9 mouse cellular contexts compared by ENCODE assay signal in the genomic region with DNA sequence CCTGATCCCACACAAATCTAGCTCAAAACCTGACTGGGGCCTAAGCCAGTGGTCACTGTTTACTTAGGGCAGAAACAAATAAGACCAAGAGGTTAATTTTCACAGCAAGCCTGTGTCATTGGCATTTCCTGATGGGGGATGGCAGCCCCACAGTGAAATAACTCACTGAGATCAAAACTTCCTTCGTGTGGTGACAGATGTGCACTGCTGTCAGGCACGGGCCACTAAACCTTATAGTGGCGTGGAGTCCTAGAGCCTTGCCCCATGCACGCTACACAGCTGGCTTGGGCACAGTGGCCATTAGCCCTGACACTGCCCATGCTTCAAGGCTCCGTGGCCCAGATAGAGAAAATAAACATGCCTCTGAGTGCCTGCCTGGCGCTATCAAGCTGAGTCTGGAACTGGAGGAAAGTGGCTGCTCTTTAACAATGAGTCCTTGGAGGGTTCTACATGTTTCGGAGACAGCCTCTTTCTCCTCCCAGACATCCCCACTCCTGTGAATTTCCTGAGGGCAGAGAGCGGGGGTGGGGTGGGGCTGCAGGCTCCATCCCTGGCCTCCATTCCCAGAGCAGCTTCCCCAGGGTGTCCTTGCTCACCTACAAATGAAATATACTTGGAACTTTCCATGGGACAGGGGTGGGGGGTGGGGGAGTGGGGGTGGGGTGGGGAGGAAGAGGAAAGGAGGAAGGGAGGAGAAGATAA. TPM values are rescaled to one million over a fixed set of nuclear protein-coding genes. Genes with fewer than 3 reads are reported as not detected.
DNase-seq lines count a peak whose midpoint lies in the region; ATAC-seq lines count a peak whose summit lies in the region.
"Had no signal": no experiment of that assay in that cellular context is flagged by ENCODE, and none has a peak within 500 bp of the region (broad histone marks: within the 10 kb centered on the region; RNA-seq: fewer than 3 reads in every experiment).

No protein-coding gene starts in this region.

- H3K9me3 ChIP-seq in heart, embryonic 15.5 days (replicated peaks), result no peaks in the 10 kb centered on the region
- H3K9me3 ChIP-seq: intestine, embryonic 15.5 days had no signal

- ATAC-seq in heart, embryonic 15.5 days (replicated peaks; ENCODE audit: insufficient number of reproducible peaks, insufficient read depth, low FRiP score, low read depth), result peak; percentile 18; the same call in 1 of the 2 replicates
- ATAC-seq: intestine, embryonic 15.5 days had no signal

- H3K9ac ChIP-seq in heart, embryonic 15.5 days, result no peak overlapping the region
- H3K9ac ChIP-seq: intestine, embryonic 15.5 days had no signal

- no peaks in the 10 kb centered on the region for H3K36me3 ChIP-seq in heart, embryonic 15.5 days
- H3K36me3 ChIP-seq: intestine, embryonic 15.5 days had no signal

- 35% methylated on average over 8 of the region's 8 CpGs for WGBS in heart, embryonic 15.5 days

- H3K27ac ChIP-seq in heart, embryonic 15.5 days, result peak overlapping the region; percentile 29
- H3K27ac ChIP-seq: intestine, embryonic 15.5 days had no signal

- H3K4me3 ChIP-seq in heart, embryonic 15.5 days, result no peak overlapping the region
- H3K4me3 ChIP-seq: intestine, embryonic 15.5 days had no signal

- no peak for DNase-seq in heart, adult 18-20 months
- DNase-seq in ovary, adult 18-20 months (ENCODE audit: low spot score), result peak; percentile 72
- DNase-seq in ovary, postnatal 10 days (ENCODE audit: low spot score), result no peak
- DNase-seq in kidney, postnatal 10 days, result peak; percentile 18
- DNase-seq in yolk sac, embryonic 10.5 days (ENCODE audit: low spot score), result peak; percentile 11
- no peak for DNase-seq in left cerebral cortex, adult 18-20 months (ENCODE audit: low spot score in 2 of 2)
- DNase-seq: thymus, adult 18-20 months had no signal

- peaks cover 25% of the 10 kb centered on the region for H3K4me1 ChIP-seq in heart, embryonic 15.5 days (replicated peaks)

- no peak overlapping the region for H3K4me2 ChIP-seq in heart, embryonic 15.5 days
- H3K4me2 ChIP-seq: intestine, embryonic 15.5 days had no signal

- H3K27me3 ChIP-seq in heart, embryonic 15.5 days, result no peaks in the 10 kb centered on the region
- H3K27me3 ChIP-seq: intestine, embryonic 15.5 days had no signal

RNA-seq across cellular contexts. Expression of gene Lrpap1, which starts 52.9 kb away (rescaled TPM):
- 92.4 and 118 TPM in 2 replicates for polyA plus RNA-seq in heart, embryonic 15.5 days (2015; fragmentation: Nextera tagmentation; extraction: Ambion mirVana)
- total RNA-seq in heart, adult 18-20 months (2021), result 10 to 100 TPM; 49.9 to 50.2 TPM
- total RNA-seq in left cerebral cortex, adult 18-20 months (2021), result 100 to 1,000 TPM; 142 to 156 TPM

Comparison
In these comparisons a context has a peak if more than half of its experiments do, and no peak if none do; other contexts are left out.
1. DNase-seq: peak in ovary, adult 18-20 months (single experiment), kidney, postnatal 10 days (single experiment) and yolk sac, embryonic 10.5 days (single experiment); none in heart, adult 18-20 months (0 of 2), ovary, postnatal 10 days (single experiment) and left cerebral cortex, adult 18-20 months (0 of 2).